Mouse (Mus musculus) MEL (cell line): ENCODE measurements around the gene Dnajc10.

Source experiments
- CTCF ChIP-seq, 3 experiments: IDR thresholded peaks in 2 of 3; conservative IDR thresholded peaks in 1 of 3; 2 replicates each; pipeline ENCODE4 v1.5.1; 2011 to 2012; ENCODE audit warnings: low read length in 3 of 3, low read depth in 2 of 3, mild to moderate bottlenecking in 2 of 3, improper control_type of control experiment in 1 of 3, inconsistent platforms in 1 of 3, mixed read lengths in 1 of 3, moderate library complexity in 1 of 3; ENCODE audit not compliant: control insufficient read depth in 1 of 3, insufficient read depth in 1 of 3, poor library complexity in 1 of 3, severe bottlenecking in 1 of 3
- E2F4 ChIP-seq: IDR thresholded peaks from 2 replicates; pipeline ENCODE4 v1.6.1; 2011; ENCODE audit warnings: low read depth, low read length, improper control_type of control experiment, borderline replicate concordance
- EP300 ChIP-seq, 2 experiments: IDR thresholded peaks; 2 replicates each; pipeline ENCODE4 v1.6.1; 2011; ENCODE audit warnings: improper control_type of control experiment in 2 of 2, low read length in 2 of 2, low read depth in 1 of 2, mild to moderate bottlenecking in 1 of 2
- GATA1 ChIP-seq: IDR thresholded peaks from 2 replicates; pipeline ENCODE4 v1.6.1; 2011; ENCODE audit warnings: low read depth, low read length, improper control_type of control experiment
- HCFC1 ChIP-seq: IDR thresholded peaks from 2 replicates; pipeline ENCODE4 v1.6.1; 2012; ENCODE audit warnings: low read depth, mild to moderate bottlenecking, inconsistent platforms, low read length, improper control_type of control experiment, moderate library complexity
- KAT2A ChIP-seq: conservative IDR thresholded peaks from 2 replicates; pipeline ENCODE4 v1.6.1; 2012; ENCODE audit warnings: low read depth, low read length, improper control_type of control experiment, inconsistent platforms
- ZKSCAN1 ChIP-seq: IDR thresholded peaks from 2 replicates; pipeline ENCODE4 v1.6.1; 2012; ENCODE audit warnings: low read depth, mild to moderate bottlenecking, inconsistent platforms, low read length, improper control_type of control experiment, moderate library complexity

DNA sequence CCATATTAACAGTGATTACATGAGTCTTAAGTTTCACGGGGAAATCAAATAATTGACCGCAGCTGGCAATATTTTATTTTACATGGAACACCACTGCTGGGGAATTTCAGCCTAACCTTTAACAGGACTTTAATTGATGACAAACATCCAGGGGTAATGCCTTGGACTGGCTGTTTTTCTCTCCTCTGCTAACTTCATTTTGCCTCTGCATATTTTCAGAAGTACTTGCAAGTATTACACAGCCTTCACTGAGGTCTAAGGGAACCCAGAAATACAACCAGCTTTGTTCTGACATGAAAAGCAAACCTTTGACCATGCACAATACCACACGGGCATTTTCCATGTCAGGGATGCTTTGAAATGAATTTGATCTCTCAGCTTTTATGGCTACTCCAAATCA, 81.6 kb downstream of the Dnajc10 start:
- TF ChIP-seq CTCF (IDR thresholded peaks at IDR 0.05 in 2 of 3, conservative IDR thresholded peaks at IDR 0.05 in 1 of 3; ENCODE audit: control insufficient read depth in 1 of 3, insufficient read depth in 1 of 3, low read depth in 2 of 3, low read length in 3 of 3, poor library complexity in 1 of 3, severe bottlenecking in 1 of 3) (no peak), EP300 (IDR thresholded peaks at IDR 0.05; ENCODE audit: low read depth in 1 of 2, low read length in 2 of 2) (no peak), KAT2A (no peak), HCFC1 (no peak), ZKSCAN1 (no peak), E2F4 (no peak), GATA1 (no peak)
